Mouse (Mus musculus) adrenal gland, adult 2 months (tissue): ENCODE measurements at regions not wholly inside any gene's neighbourhood (a gene's known extent, or its start where the extent isn't known, plus 50 kb on each side); places are given as distances from the start of the nearest gene placed in this dataset.

Experiments used
- DNase-seq: peaks from one replicate; pipeline ENCODE4 v3.0.0; 2021

- DNase-seq = no peak
Observed at GRCm38 (mm10) chr14:24829001-24829400, 342.1 kb downstream of the Rps24 start.

GRCm38 (mm10) chr14:24833211-24833610 is 346.3 kb downstream of the Rps24 start:
- DNase-seq = no peak

- no peak for DNase-seq
Observed at GRCm38 (mm10) chr14:24838219-24838618, 351.3 kb downstream of the Rps24 start.

GRCm38 (mm10) chr14:24839056-24839455 is 352.1 kb downstream of the Rps24 start:
- no peak for DNase-seq

GRCm38 (mm10) chr14:24841715-24842496 is 355.0 kb downstream of the Rps24 start:
- DNase-seq = no peak

GRCm38 (mm10) chr14:24843626-24844025 is 356.7 kb downstream of the Rps24 start:
- DNase-seq = no peak

GRCm38 (mm10) chr14:24850491-24850890 is 363.6 kb downstream of the Rps24 start:
- DNase-seq = no peak

- DNase-seq = no peak
Observed at GRCm38 (mm10) chr14:24854459-24854858, 367.5 kb downstream of the Rps24 start.

- DNase-seq = no peak
Observed at GRCm38 (mm10) chr14:24862171-24862570, 375.2 kb downstream of the Rps24 start.

GRCm38 (mm10) chr14:24862661-24863060 is 375.7 kb downstream of the Rps24 start:
- DNase-seq = no peak

GRCm38 (mm10) chr14:24863116-24863515 is 376.2 kb downstream of the Rps24 start:
- no peak for DNase-seq

- no peak for DNase-seq
Observed at GRCm38 (mm10) chr14:24865579-24866230, 378.8 kb downstream of the Rps24 start.

GRCm38 (mm10) chr14:24867816-24868215 is 380.9 kb downstream of the Rps24 start:
- no peak for DNase-seq

GRCm38 (mm10) chr14:24868756-24869155 is 381.8 kb downstream of the Rps24 start:
- DNase-seq = no peak

GRCm38 (mm10) chr14:24870246-24870645 is 383.3 kb downstream of the Rps24 start:
- no peak for DNase-seq

- DNase-seq = no peak
Observed at GRCm38 (mm10) chr14:24871392-24871998, 384.6 kb downstream of the Rps24 start.

- no peak for DNase-seq
Observed at GRCm38 (mm10) chr14:24872931-24873330, 386.0 kb downstream of the Rps24 start.

GRCm38 (mm10) chr14:24873406-24873805 is 386.5 kb downstream of the Rps24 start:
- DNase-seq = no peak

- no peak for DNase-seq
Observed at GRCm38 (mm10) chr14:24874426-24875155, 387.7 kb downstream of the Rps24 start.

GRCm38 (mm10) chr14:24875156-24875545 is 388.2 kb downstream of the Rps24 start:
- no peak for DNase-seq

- no peak for DNase-seq
Observed at GRCm38 (mm10) chr14:24875934-24876333, 389.0 kb downstream of the Rps24 start.

- DNase-seq = no peak
Observed at GRCm38 (mm10) chr14:24876508-24876907, 389.6 kb downstream of the Rps24 start.

GRCm38 (mm10) chr14:24877853-24878252 is 390.9 kb downstream of the Rps24 start:
- DNase-seq = no peak
